Mouse (Mus musculus) NIH3T3 (cell line): ENCODE data around the gene Golt1a.
"Not testable (repeated sequence)": the region's sequence is repeated elsewhere in the genome, so short reads cannot be mapped to it uniquely, and the experiment has no call there.

ENCODE experiments used
- DNase-seq: peaks from one replicate; pipeline ENCODE4 v3.0.0-alpha.2; 2012; ENCODE audit warnings: low read depth

Gene Golt1a

DNA sequence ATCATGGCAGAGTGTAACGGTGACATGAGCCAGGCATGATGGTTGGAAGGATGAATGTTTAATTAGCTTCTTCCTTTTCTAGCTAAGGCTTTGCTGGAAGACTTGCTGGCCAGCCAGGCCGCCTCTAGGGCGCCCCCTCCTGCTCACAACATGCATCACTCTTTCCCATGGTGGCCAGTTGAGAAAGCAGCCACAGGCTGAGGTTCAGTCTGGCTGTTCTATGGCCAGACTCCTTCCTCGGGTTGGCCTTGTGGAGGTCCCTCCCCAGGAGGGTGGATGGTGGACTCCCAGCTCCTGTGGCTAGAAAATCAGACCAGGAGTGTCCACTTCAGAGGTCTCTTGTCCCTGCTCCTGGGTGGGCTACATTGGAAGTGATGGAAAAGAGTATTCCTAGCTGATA is 2.8 kb upstream of the Golt1a start:
- DNase-seq, result peak; percentile 77

DNA sequence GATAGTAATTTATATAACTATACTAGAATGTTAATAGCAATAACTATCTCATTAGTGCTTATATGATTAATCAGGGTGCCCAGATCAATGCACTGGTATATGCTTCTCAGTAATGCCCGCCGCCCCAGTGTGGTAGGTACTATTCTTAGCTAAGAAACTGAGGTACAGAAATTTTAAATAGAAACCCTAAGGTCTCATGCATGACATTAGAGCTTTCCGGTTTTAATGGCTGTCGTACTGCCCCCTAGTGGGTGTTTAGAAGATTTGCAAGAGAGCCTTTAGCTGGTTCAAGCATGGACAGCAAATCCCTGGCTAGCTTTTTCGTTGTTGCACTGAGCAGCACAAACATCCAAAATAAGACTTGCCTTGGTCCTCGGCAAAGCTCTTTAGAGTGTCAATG is 2.3 kb upstream of the Golt1a start:
- DNase-seq, result peak; percentile 83

DNA sequence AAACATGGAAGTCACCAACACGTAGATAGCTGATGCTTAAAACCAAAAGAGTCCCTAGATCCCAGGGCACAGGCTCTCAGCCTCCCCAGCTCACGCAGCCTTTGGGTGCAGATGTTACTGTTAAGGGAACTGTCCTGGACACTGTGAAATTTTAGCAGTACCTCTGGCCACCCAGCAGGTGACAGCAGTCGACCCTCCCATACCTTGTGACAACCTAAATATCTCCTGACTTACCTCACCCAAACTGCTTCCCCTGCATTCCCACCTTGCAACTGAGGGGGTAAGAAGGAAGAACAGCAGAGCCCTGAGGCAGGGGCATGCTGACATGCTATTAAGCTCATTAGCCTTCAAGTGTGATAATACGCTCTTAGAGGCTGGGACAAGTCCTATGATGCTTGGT is 1.6 kb downstream of the Golt1a start:
- no peak for DNase-seq

DNA sequence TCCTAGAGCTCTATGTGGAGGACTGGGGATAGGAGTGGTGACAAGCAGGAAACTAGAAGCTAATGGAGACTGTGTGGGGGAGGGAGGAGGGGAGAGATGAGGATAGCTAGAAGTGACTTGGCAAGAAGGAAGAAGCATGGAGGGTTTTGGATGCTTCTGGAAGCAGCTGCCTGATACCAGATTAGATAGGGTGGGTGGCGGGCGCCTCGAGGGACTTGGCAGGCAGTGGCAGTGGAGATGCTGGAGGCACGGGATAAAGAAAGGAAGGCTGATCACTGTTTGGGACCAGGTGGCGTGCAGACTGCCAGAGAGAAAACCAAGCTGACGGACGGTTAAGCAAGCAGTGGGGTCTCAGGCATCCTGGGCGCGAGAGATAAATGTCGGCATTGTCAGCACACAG is 2.3 kb downstream of the Golt1a start:
- no peak for DNase-seq

DNA sequence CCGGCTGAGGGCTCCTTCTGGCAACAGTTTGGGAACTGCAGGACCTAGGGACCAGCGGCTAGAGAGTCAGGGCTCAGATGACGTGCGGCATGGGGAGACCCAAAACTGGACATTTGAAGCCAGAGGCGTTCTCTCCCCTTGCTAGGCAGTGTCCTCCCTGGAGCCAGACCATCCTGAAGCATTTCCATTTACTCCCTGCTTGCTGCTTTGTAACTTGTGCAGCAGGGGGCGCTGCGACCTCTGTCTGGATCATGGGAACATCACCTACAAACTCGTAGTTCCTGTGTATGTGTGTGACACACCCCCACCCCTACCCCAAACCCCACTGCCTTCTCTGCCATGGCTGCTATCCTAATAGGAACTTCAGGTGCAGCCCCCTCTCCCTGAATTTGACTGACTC is 4.8 kb downstream of the Golt1a start:
- DNase-seq, result peak; percentile 53

DNA sequence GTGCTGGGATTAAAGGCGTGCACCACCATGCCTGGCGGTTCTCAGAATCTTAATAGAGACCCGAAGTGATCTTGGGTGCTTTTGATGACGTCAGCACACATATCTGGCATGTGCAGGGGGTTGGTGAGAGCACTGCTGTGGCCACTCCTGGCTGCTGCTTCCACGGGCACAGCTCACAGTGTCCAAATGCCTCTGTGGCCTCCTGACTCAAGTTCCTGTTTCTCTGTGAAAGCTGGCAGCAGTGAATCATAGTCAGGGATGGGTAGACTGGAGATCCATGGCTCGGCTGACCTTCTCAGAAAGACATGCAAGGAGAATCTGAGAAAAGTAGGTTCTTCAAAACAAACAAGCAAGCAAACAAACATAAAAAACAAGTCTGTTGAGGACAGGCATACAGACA is 6.2 kb downstream of the Golt1a start:
- DNase-seq, result no peak

DNA sequence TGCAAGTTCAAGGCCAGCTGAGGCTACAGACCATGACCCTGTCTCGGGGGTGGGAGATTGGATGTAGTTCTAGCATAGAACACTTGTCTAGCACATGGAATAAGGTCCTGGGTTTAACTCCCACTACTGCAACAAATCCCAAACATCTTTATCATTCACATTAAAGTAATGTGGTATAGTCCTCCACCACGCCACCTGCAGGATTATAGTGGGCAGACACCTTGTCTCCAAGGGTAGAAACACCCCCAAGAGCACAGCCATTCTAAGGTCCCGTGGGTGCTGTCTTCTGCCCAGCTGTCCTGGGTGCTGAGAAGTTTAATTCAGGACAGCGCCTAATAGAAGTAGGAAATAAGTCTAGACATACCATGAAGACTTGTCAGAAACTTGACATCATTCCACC is 7.0 kb downstream of the Golt1a start:
- DNase-seq, result no peak

DNA sequence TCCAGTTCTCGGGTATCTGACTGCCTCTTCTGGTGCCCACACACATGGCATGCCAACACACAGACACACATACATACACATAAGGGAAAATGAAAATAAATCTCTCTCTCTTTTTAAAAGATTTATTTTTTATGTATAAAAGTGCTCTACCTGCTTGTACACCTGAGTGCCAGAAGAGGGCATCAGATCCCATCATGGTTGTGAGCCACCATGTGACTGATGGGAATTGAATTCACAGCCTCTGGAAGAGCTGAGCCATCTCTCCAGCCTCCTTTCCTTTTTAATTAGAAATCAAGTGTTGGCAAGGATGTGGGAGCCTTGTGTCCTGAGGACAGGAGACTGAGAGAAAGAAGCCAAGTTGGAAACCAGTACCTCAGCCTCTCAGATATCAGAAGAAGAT is 7.5 kb downstream of the Golt1a start:
- no peak for DNase-seq

DNA sequence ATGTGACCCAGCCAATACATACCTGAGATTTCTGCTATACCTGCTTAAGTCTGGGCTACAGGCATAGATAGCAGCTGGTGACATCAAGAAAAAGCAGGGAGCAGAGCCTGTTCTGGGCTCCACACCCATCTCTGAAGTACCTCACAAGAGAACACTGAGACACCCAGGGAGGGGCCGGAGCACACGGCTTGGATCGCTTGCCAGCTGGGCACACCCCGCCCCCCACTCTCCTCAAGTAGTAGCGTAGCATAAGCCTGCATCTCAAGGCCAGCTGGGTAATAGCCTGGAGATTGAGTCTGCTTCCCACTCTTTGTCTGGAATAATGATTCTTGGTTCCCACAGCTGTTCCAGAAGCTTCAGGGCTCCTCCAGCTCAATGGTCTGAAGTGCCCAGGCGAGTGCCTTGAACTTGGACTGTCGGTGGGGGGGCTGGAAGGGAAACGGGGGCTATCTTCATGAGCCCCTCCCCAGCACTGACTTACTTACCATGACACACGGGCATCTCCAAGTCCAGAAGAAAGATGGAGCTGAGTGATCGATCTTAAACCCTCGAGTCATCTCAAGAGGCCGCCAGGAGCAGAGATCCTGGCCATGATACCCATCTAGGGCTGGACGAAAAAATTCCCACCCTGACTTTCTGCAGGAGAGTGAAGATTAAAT is 11.8 kb downstream of the Golt1a start, which contains the start of gene Kiss1:
TSS of gene Kiss1 (plus strand) at position 609 of the 659 bp plus-strand sequence.
- DNase-seq, result no peak

DNA sequence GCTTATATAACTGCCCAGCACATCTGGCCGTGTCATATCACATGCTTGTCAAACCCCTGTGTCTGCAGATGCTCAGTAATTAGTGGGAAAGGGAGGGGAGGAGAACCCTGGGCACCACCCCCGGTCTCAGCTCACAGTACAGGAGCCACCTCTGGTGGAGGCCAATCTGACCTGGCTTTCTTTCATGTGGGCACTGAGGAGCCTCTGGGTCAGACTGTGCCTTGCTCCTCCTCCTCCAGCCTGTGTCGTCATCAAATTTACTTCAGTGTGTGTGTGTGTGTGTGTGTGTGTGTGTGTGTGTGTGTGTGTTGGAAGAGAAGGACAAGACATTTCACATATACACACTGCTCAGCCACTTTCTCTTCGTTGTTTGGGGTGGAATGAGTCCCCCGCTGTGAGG is 13.7 kb downstream of the Golt1a start:
- no peak for DNase-seq

DNA sequence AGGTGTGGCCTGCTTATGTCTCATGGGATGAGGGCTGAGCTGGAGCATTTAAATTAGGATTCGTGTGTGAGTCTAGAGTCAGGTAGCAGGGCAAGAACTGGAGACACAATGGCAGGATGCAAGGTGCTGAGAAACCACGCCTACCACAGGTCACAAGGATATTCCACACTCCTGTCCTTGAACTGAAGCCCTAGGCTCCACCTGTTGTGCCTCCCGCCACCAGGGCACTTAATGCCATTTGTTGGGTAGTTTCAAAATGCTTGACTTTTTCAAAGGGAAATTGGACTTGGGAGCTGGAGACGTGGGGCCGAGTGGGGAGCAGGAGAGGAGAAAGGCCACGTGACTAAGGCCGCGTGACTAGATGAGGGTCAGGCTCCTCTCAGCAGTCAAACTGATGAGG is 16.4 kb downstream of the Golt1a start:
- no peak for DNase-seq

DNA sequence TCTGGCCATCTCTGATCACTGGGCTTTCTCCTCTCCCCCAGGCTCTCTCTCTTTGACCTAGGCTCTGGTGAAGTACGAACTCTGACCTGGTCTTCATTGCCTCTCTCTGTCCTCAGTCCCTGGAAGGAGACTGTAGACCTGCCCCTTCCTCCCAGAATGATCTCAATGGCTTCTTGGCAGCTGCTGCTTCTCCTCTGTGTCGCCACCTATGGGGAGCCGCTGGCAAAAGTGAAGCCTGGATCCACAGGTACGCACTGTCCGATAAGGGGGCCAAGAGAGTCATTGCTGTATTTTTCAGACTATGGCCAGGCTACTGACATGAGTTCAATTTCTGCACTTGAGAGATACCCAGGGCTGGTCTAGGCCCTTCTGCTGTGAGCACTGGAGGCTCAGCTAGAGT is 17.5 kb downstream of the Golt1a start:
- DNase-seq, result no peak

DNA sequence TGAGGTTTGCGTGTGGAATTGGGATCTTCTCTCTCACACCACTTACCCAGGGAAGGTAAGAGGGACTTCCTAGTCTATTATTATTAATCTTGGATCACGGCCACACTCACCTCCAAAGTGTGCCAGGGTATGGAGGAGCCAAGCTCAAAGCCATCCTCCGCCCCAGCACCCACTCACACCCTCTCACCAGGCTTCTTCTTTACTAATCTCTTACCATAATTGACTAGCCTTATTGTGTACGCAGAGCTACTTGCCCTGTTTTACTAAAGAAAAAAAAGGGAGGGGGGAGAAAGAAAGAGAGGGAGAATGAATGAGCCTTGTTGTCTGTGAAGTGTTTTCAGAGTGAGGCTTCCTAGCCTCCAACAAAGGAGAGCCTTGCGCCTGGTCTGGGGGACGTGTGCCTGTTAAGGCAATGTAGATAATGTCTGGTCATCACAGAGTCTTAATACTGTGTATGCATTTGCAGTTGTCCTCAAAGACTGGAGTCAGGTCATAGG is 18.7 kb downstream of the Golt1a start:
- DNase-seq, result no peak

DNA sequence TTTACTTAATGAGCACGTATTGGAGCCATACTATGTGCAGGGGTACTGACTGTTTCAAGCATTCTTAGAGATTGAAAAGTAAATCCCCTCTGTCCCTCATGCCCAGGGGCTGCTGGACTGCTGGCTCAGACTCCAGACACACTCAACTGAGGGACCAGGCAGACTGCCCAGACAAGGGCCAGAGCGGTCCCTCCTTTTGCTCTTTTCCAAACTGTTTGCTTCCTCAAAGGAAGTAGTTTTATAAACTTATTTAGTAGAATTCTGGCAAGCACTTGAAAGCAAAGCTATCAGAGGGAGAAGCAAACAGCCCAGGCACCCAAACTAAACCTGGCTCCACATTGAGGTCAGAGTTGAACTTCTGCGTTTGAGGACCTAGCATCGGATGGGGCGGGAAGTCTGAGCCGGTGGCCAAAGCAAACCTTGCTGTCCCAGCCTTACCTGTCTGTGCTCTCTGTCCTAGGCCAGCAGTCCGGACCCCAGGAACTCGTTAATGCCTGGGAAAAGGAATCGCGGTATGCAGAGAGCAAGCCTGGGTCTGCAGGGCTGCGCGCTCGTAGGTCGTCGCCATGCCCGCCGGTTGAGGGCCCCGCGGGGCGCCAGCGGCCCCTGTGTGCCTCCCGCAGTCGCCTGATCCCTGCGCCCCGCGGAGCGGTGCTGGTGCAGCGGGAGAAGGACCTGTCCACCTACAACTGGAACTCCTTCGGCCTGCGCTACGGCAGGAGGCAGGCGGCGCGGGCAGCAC is 19.5 kb downstream of the Golt1a start:
- DNase-seq, result no peak

DNA sequence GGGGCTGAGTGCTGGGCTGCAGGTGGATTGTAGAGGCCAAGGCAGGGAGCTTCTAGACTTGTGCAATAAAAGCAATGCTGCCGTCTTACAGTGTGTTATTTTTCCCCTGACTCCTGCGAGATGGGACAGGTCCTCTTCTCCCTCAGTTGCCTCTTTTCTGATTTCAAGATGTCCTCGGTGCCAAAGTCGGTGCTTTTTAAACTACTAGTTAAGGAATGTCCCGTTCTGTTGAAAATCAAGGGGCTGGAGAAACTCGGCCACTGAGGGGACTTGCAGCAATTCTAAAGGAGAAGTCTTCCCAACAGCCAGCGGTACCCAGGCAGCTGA is 20.0 kb downstream of the Golt1a start:
- no peak for DNase-seq

DNA sequence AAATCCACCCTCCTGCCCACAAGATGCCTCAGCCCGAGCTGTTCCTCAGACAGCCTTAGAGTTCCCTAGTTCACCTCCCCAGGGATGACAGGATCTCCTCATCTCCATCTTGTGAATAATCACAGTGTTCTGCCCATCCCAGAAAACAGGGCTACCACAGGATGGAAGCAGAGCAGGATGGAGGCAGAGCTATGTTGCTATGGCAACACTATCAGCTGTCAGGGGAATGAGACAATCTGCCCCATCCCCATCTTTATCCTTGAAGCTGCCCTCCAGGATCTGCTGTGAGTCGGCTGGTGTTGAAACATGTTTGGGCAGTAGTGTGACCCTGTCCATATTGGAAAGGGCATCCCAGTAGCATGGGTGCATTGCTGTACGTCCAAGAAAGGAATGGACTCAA is 21.5 kb downstream of the Golt1a start:
- DNase-seq, result no peak

DNA sequence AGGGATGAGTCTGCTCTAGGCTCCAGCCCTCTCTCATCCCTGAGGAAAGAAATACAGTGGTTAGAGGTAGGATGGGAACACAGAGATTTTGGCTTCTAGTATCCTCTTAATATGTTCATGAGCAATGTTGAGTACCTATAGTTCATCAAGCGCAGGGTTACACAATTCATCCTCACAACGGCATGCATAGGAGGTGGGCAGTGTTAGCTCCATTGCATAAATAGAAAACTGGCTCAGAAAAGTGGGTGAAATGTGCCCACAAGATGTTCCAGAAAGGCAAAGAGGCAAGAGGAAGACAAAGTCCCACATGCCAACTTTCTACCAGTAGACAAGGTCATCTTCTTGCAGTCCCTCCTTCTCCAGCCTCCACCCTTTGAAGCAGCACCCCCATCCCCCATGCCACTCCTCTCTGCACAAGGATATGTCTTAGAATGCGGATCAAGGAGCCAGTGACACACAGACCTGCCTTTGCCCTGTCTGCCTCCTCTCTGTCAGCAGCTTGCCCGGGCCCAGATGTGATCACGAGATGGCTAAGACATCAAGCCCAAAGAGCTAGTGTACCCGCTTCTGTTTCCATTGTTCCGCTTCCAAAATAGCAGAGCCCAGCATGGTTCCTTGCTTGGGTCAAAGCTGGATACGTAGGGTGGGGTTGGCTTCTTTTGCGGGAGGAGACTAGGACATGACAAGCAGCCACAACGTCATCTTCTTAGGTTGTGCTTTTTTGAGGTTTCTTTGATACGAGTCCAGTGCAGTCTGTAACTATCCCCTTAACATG is 23.2 kb downstream of the Golt1a start:
- DNase-seq, result no peak

DNA sequence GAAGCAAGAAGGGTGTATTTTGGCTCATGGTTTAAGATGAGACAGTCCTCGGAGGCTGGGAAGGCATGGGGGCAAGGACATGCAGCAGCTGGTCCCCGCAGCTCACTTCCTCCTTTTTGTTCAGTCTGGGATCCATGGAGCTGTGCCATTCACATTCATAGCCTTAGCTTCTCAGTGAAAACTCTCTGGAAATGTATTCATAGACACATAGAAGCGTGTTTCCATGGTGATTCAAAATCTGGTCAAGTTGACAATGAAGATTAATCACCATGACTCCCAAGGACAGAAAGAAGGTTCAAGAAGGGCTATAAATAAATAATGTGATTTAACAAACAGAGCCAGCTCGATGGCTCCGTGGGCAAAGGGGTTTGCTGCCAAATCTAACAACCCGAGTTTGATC is 24.3 kb downstream of the Golt1a start:
- DNase-seq, result no peak

DNA sequence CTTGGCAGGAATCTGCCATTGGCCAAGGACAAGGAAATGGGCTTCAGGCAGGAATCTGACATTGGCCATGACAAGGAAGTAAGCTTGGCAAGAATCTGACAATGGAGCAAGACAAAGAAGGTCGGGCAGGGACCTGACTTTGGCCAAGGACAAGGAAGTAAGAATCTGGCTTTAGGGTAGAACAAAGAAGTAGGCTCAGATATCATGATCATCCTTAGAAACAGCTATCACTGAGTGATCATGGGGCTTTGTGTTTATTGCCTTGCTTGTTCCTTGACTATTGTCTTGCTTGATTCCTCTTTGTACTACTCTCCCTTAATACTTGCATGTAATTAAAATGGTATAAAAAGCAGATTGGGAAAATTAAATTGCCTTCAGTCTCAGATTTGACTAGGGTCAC is 30.8 kb downstream of the Golt1a start:
- not testable (repeated sequence) for DNase-seq

DNA sequence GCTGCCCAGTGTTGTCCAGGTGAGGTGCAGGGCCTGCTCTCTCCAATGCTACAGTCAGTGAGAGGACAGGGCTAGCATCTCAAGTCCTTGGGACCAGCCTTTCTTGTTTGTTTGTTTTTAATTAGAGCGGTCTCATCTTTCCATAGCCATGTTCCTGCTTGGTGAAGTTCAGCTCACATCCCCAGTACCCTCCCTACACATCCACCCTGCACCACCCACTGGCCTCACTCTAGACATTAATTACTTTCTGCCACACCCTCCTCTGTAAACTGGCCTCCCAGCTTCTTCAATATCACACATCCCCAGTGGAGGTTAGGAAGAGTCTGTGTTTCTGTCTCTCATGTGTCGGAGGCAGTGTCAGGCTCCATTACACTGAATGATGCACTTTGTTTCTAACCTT is 34.8 kb downstream of the Golt1a start:
- no peak for DNase-seq

DNA sequence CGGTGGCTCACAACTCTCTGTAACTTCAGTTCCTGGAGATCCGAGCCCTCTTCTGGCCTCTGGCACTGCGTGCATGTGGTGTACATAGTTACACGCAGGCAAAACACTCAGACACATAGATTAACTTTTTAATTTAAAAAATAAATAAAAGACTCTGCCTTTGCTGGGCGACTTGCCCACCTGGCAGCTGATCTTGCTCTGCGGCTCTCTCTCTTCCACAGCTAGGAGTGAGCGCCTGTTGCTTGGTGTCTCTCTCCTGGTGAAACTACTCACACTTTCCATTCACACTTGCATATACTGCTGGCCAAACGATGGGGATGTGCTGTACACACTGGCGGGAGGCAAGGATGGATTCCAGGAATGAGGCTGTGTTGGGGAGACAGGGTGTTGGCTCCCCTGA is 36.9 kb downstream of the Golt1a start:
- no peak for DNase-seq

DNA sequence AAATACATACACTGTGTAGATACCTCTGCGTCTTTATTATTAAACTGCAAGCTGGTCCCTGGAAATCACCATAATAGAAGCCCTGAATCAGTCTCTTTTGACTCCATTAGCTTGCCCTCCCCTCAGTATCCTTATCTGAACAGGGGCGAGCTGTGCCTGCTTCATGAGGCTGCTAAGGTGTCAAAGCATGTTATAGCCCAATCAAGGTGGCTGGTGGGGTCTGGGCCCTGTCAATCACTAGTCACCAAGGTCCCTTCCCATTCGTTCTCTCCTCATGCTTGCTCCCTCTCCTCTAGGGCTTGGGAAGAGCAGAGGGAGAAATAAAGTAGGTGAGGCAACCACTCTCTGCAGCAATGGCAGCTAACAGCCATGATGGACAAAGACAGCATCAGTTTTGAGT is 37.6 kb downstream of the Golt1a start:
- no peak for DNase-seq
